Mouse (Mus musculus): ENCODE measurements at regions not wholly inside any gene's neighbourhood (a gene's known extent, or its start where the extent isn't known, plus 50 kb on each side); places are given as distances from the start of the nearest gene placed in this dataset.

- TF ChIP-seq ZC3H11A (IDR thresholded peaks at IDR 0.05; ENCODE audit: borderline replicate concordance, low read depth, low read length) (no peak), CHD2 (IDR thresholded peaks at IDR 0.05; ENCODE audit: low read depth, low read length) (no peak), HCFC1 (IDR thresholded peaks at IDR 0.05; ENCODE audit: borderline replicate concordance, insufficient read depth, low read length) (no peak)
Measured at GRCm38 (mm10) chr9:116338729-116339100, 163.6 kb upstream of the Tgfbr2 start.
